Mouse (Mus musculus): ENCODE results near the gene Myl7.
"Not testable (repeated sequence)": the region's sequence is repeated elsewhere in the genome, so short reads cannot be mapped to it uniquely, and the experiment has no call there.

The Myl7 gene

GRCm38 (mm10) chr11:5898531-5898930 is at the start of gene Myl7:
Gene Myl7 (minus strand): TSS chr11:5898782.
- no peak for DNase-seq (ENCODE audit: low spot score)

- no peak for DNase-seq (ENCODE audit: low spot score)
Measured at GRCm38 (mm10) chr11:5947796-5948195, 49.2 kb upstream of the Myl7 start.

- no peak for DNase-seq (ENCODE audit: low spot score)
Measured at GRCm38 (mm10) chr11:5945096-5945495, 46.5 kb upstream of the Myl7 start.

GRCm38 (mm10) chr11:5942966-5943365 is 44.4 kb upstream of the Myl7 start:
- no peak for DNase-seq (ENCODE audit: low spot score)

GRCm38 (mm10) chr11:5934531-5934930 is 35.9 kb upstream of the Myl7 start:
- not testable (repeated sequence) for DNase-seq (ENCODE audit: low spot score)

GRCm38 (mm10) chr11:5931947-5932346 is 33.4 kb upstream of the Myl7 start:
- DNase-seq (ENCODE audit: low spot score), result not testable (repeated sequence)

- no peak for DNase-seq (ENCODE audit: low spot score)
Measured at GRCm38 (mm10) chr11:5930578-5930977, 32.0 kb upstream of the Myl7 start.

GRCm38 (mm10) chr11:5926696-5927220 is 28.2 kb upstream of the Myl7 start:
- DNase-seq (ENCODE audit: low spot score), result no peak

- DNase-seq (ENCODE audit: low spot score), result no peak
Measured at GRCm38 (mm10) chr11:5924699-5925098, 26.1 kb upstream of the Myl7 start.

GRCm38 (mm10) chr11:5920323-5920960 is 21.9 kb upstream of the Myl7 start:
- DNase-seq (ENCODE audit: low spot score), result no peak

- no peak for DNase-seq (ENCODE audit: low spot score)
Measured at GRCm38 (mm10) chr11:5919606-5920005, 21.0 kb upstream of the Myl7 start.

GRCm38 (mm10) chr11:5918111-5918510 is 19.5 kb upstream of the Myl7 start:
- DNase-seq (ENCODE audit: low spot score), result no peak

GRCm38 (mm10) chr11:5916178-5916548 is 17.6 kb upstream of the Myl7 start:
- no peak for DNase-seq (ENCODE audit: low spot score)

- DNase-seq (ENCODE audit: low spot score), result no peak
Measured at GRCm38 (mm10) chr11:5915429-5916177, 17.0 kb upstream of the Myl7 start.

GRCm38 (mm10) chr11:5914940-5915339 is 16.4 kb upstream of the Myl7 start:
- DNase-seq (ENCODE audit: low spot score), result no peak

- no peak for DNase-seq (ENCODE audit: low spot score)
Measured at GRCm38 (mm10) chr11:5913936-5914335, 15.4 kb upstream of the Myl7 start.

GRCm38 (mm10) chr11:5913256-5913655 is 14.7 kb upstream of the Myl7 start:
- no peak for DNase-seq (ENCODE audit: low spot score)

- DNase-seq (ENCODE audit: low spot score), result peak; percentile 39
Measured at GRCm38 (mm10) chr11:5912635-5913034, 14.1 kb upstream of the Myl7 start.

GRCm38 (mm10) chr11:5908642-5909041 is 10.1 kb upstream of the Myl7 start:
- no peak for DNase-seq (ENCODE audit: low spot score)

GRCm38 (mm10) chr11:5907096-5907495 is 8.5 kb upstream of the Myl7 start:
- DNase-seq (ENCODE audit: low spot score), result no peak

GRCm38 (mm10) chr11:5905778-5906518 is 7.4 kb upstream of the Myl7 start:
- DNase-seq (ENCODE audit: low spot score), result no peak

GRCm38 (mm10) chr11:5904871-5905270 is 6.3 kb upstream of the Myl7 start:
- no peak for DNase-seq (ENCODE audit: low spot score)

- DNase-seq (ENCODE audit: low spot score), result no peak
Measured at GRCm38 (mm10) chr11:5904357-5904756, 5.8 kb upstream of the Myl7 start.
